Mouse (Mus musculus) midbrain, embryonic 13.5 days (tissue): Measurements from ENCODE around the gene 2310030G06Rik. TPM values are rescaled to one million over a fixed set of nuclear protein-coding genes. Genes with fewer than 3 reads are reported as not detected.

Experiments used
- ATAC-seq: fragments of 200-750 bp; cut with Nextera tagmentation; 2 replicates; pipeline ENCODE4 v1.8.0; 2017; ENCODE audit warnings: mild to moderate bottlenecking, moderate TSS enrichment, moderate library complexity
- H3K27ac ChIP-seq: fragments of 300-500 bp; sonication (generic); 2 replicates; pipeline ENCODE4 v1.5.1; 2015; ENCODE audit warnings: inconsistent platforms, mild to moderate bottlenecking, moderate library complexity
- H3K27me3 ChIP-seq: fragments of 300-500 bp; sonication (generic); 2 replicates; pipeline ENCODE4 v1.6.1; 2015; ENCODE audit warnings: mild to moderate bottlenecking, inconsistent platforms
- H3K36me3 ChIP-seq: fragments of 300-500 bp; sonication (generic); 2 replicates; pipeline ENCODE4 v1.6.1; 2015; ENCODE audit warnings: mild to moderate bottlenecking, inconsistent platforms
- H3K4me1 ChIP-seq: fragments of 300-500 bp; sonication (generic); replicated peaks from 2 replicates; pipeline ENCODE4 v1.6.1; 2015; ENCODE audit warnings: inconsistent platforms
- H3K4me2 ChIP-seq: fragments of 300-500 bp; sonication (generic); replicated peaks from 2 replicates; pipeline ENCODE4 v1.6.1; 2015; ENCODE audit warnings: moderate library complexity, mild to moderate bottlenecking, inconsistent platforms
- H3K4me3 ChIP-seq: fragments of 300-500 bp; sonication (generic); replicated peaks from 2 replicates; pipeline ENCODE4 v1.5.1; 2015; ENCODE audit warnings: mild to moderate bottlenecking, inconsistent platforms
- H3K9ac ChIP-seq: fragments of 300-500 bp; sonication (generic); replicated peaks from 2 replicates; pipeline ENCODE4 v1.6.1; 2015; ENCODE audit warnings: mild to moderate bottlenecking, inconsistent platforms
- H3K9me3 ChIP-seq: fragments of 300-500 bp; sonication (generic); 2 replicates; pipeline ENCODE4 v1.6.1; 2016; ENCODE audit warnings: mild to moderate bottlenecking, inconsistent platforms
- WGBS: fragments of 180-500 bp; shearing (Covaris S2); methylation state at CpG from one replicate; pipeline ENCODE4 v1.1.7; 2015; 5-methylcytosine and 5-hydroxymethylcytosine counted together
- polyA plus RNA-seq: library from polyadenylated mRNA; unstranded; fragments of >200 nt; fragmentation: Nextera tagmentation; extraction: Ambion mirVana; gene quantifications from 2 replicates; pipeline ENCODE4 v1.2.1, GENCODE M21; 2015

2310030G06Rik gene
- polyA plus RNA-seq, 1 experiment from 2014 or later, result 1.1 TPM

- H3K9ac ChIP-seq, result no peak within 1 kb of the TSS
- WGBS, result 15% methylated on average over 36 of the region's 36 CpGs
- H3K4me1 ChIP-seq, result peaks cover 13% of the 10 kb centered on the region
- H3K4me2 ChIP-seq, result peak within 1 kb of the TSS; percentile 59
- H3K27ac ChIP-seq, result no peak within 1 kb of the TSS
- H3K27me3 ChIP-seq, result no peaks in the 10 kb centered on the region
- peak; percentile 97 for ATAC-seq
- no peaks in the 10 kb centered on the region for H3K36me3 ChIP-seq
- peak within 1 kb of the TSS; percentile 34 for H3K4me3 ChIP-seq
- H3K9me3 ChIP-seq, result no peaks in the 10 kb centered on the region
Observed at GRCm38 (mm10) chr9:50738914-50739870, 7.1 kb downstream of the 2310030G06Rik start, which contains the start of gene Dixdc1. Gene Dixdc1 (minus strand): TSS chr9:50739517.

GRCm38 (mm10) chr9:50734989-50735388 is 11.3 kb downstream of the 2310030G06Rik start:
- ATAC-seq, result no peak
- Histone ChIP-seq H3K36me3 (no peaks in the 10 kb centered on the region), H3K4me1 (peaks cover 27% of the 10 kb centered on the region), H3K4me2 (peak overlapping the region; percentile 38), H3K9me3 (no peaks in the 10 kb centered on the region), H3K27me3 (no peaks in the 10 kb centered on the region), H3K9ac (no peak overlapping the region), H3K27ac (no peak overlapping the region), H3K4me3 (0 out of 2 replicates have a peak overlapping the region, but pooled peaks have one; percentile 4)
- 4% methylated on average over 9 of the region's 9 CpGs for WGBS

GRCm38 (mm10) chr9:50732560-50732959 is 13.8 kb downstream of the 2310030G06Rik start:
- no peak overlapping the region for H3K4me2 ChIP-seq
- 5% methylated on average over 4 of the region's 4 CpGs for WGBS
- H3K27ac ChIP-seq, result peak overlapping the region; percentile 22
- H3K9me3 ChIP-seq, result no peaks in the 10 kb centered on the region
- no peaks in the 10 kb centered on the region for H3K27me3 ChIP-seq
- peaks cover 24% of the 10 kb centered on the region for H3K4me1 ChIP-seq
- H3K9ac ChIP-seq, result no peak overlapping the region
- no peak overlapping the region for H3K4me3 ChIP-seq
- no peak for ATAC-seq
- no peaks in the 10 kb centered on the region for H3K36me3 ChIP-seq

GRCm38 (mm10) chr9:50729600-50729999 is 16.7 kb downstream of the 2310030G06Rik start:
- ATAC-seq, result no peak
- Histone ChIP-seq H3K27me3 (no peaks in the 10 kb centered on the region), H3K27ac (no peak overlapping the region), H3K36me3 (no peaks in the 10 kb centered on the region), H3K4me1 (peaks cover 47% of the 10 kb centered on the region), H3K4me2 (no peak overlapping the region), H3K9me3 (no peaks in the 10 kb centered on the region), H3K9ac (no peak overlapping the region), H3K4me3 (no peak overlapping the region)
- WGBS, result 67% methylated on average over 4 of the region's 4 CpGs

- H3K4me3 ChIP-seq, result peak overlapping the region; percentile 57
- peak; percentile 98 for ATAC-seq
Observed at GRCm38 (mm10) chr9:50727925-50728651, 18.2 kb downstream of the 2310030G06Rik start.

GRCm38 (mm10) chr9:50727171-50727924 is 19.0 kb downstream of the 2310030G06Rik start:
- ATAC-seq, result peak; percentile 35
- under 1% methylated on average over 30 of the region's 30 CpGs for WGBS

More at GRCm38 (mm10) chr9:50727925-50728651, 18.2 kb downstream of the 2310030G06Rik start:
- Histone ChIP-seq H3K36me3 (no peaks in the 10 kb centered on the region), H3K27ac (peak overlapping the region; percentile 83), H3K9ac (peak overlapping the region; percentile 76), H3K4me1 (peaks cover 58% of the 10 kb centered on the region), H3K4me2 (peak overlapping the region; percentile 67), H3K27me3 (no peaks in the 10 kb centered on the region), H3K9me3 (no peaks in the 10 kb centered on the region)
- under 1% methylated on average over 45 of the region's 45 CpGs for WGBS

GRCm38 (mm10) chr9:50725921-50726590 is 20.3 kb downstream of the 2310030G06Rik start:
- H3K9me3 ChIP-seq, result no peaks in the 10 kb centered on the region
- peak overlapping the region; percentile 76 for H3K9ac ChIP-seq
- H3K27me3 ChIP-seq, result no peaks in the 10 kb centered on the region
- ATAC-seq, result no peak
- peak overlapping the region; percentile 57 for H3K4me3 ChIP-seq
- H3K4me1 ChIP-seq, result peaks cover 61% of the 10 kb centered on the region
- peak overlapping the region; percentile 83 for H3K27ac ChIP-seq
- H3K36me3 ChIP-seq, result no peaks in the 10 kb centered on the region
- WGBS, result 30% methylated on average over 8 of the region's 8 CpGs
- peak overlapping the region; percentile 67 for H3K4me2 ChIP-seq

More at GRCm38 (mm10) chr9:50727171-50727924, 19.0 kb downstream of the 2310030G06Rik start:
- Histone ChIP-seq H3K36me3 (no peaks in the 10 kb centered on the region), H3K9ac (peak overlapping the region; percentile 76), H3K4me1 (peaks cover 56% of the 10 kb centered on the region), H3K9me3 (no peaks in the 10 kb centered on the region), H3K4me2 (peak overlapping the region; percentile 67), H3K27me3 (no peaks in the 10 kb centered on the region), H3K4me3 (peak overlapping the region; percentile 57), H3K27ac (peak overlapping the region; percentile 83)

GRCm38 (mm10) chr9:50724661-50725330 is 21.5 kb downstream of the 2310030G06Rik start:
- Histone ChIP-seq H3K36me3 (no peaks in the 10 kb centered on the region), H3K4me2 (peak overlapping the region; percentile 67), H3K9ac (peak overlapping the region; percentile 43), H3K27me3 (no peaks in the 10 kb centered on the region), H3K4me1 (peaks cover 64% of the 10 kb centered on the region), H3K27ac (peak overlapping the region; percentile 83), H3K9me3 (no peaks in the 10 kb centered on the region), H3K4me3 (peak overlapping the region; percentile 20; the same call in 1 of the 2 replicates)
- no peak for ATAC-seq
- WGBS, result 45% methylated on average over 3 of the region's 3 CpGs

- Histone ChIP-seq H3K9ac (peak overlapping the region; percentile 43; the same call in 1 of the 2 replicates), H3K4me3 (peak overlapping the region; percentile 20; the same call in 1 of the 2 replicates), H3K4me1 (peaks cover 64% of the 10 kb centered on the region), H3K4me2 (peak overlapping the region; percentile 67), H3K9me3 (no peaks in the 10 kb centered on the region), H3K27me3 (no peaks in the 10 kb centered on the region), H3K36me3 (0 out of 2 replicates have a peak, but pooled peaks cover 4% of the 10 kb centered on the region), H3K27ac (peak overlapping the region; percentile 83)
- WGBS, result 91% methylated on average over 2 of the region's 2 CpGs
- ATAC-seq, result no peak
Observed at GRCm38 (mm10) chr9:50724147-50724546, 22.2 kb downstream of the 2310030G06Rik start.

GRCm38 (mm10) chr9:50723406-50723805 is 22.9 kb downstream of the 2310030G06Rik start:
- H3K4me2 ChIP-seq, result peak overlapping the region; percentile 1
- no peaks in the 10 kb centered on the region for H3K9me3 ChIP-seq
- no peak overlapping the region for H3K4me3 ChIP-seq
- peaks cover 61% of the 10 kb centered on the region for H3K4me1 ChIP-seq
- no peak overlapping the region for H3K9ac ChIP-seq
- ATAC-seq, result no peak
- 0 out of 2 replicates have a peak, but pooled peaks cover 4% of the 10 kb centered on the region for H3K36me3 ChIP-seq
- peak overlapping the region; percentile 65 for H3K27ac ChIP-seq
- no peaks in the 10 kb centered on the region for H3K27me3 ChIP-seq
- whole genome bisulfite sequencing, result 69% methylated on average over 7 of the region's 7 CpGs
